Mouse (Mus musculus) olfactory bulb, adult 2 months (tissue): Measurements from ENCODE around the gene Kpna3. TPM values are rescaled to one million over a fixed set of nuclear protein-coding genes. Genes with fewer than 3 reads are reported as not detected.

Experiments
- H3K27ac ChIP-seq: fragments of 200-500 bp; 2 replicates; pipeline ENCODE4 v1.5.1; 2012; ENCODE audit warnings: low read depth, low read length; ENCODE audit not compliant: insufficient read depth
- H3K4me1 ChIP-seq: fragments of 200-500 bp; 2 replicates; pipeline ENCODE4 v1.6.1; 2012; ENCODE audit warnings: low read length; ENCODE audit not compliant: control insufficient read depth, insufficient read depth
- H3K4me3 ChIP-seq: fragments of 200-500 bp; 2 replicates; pipeline ENCODE4 v1.5.1; 2012; ENCODE audit warnings: mild to moderate bottlenecking, low read depth, low read length, moderate library complexity; ENCODE audit not compliant: insufficient read depth
- CTCF ChIP-seq: fragments of 200-500 bp; IDR thresholded peaks from 2 replicates; pipeline ENCODE4 v1.5.1; 2012; ENCODE audit warnings: low read depth, mild to moderate bottlenecking, low read length, moderate library complexity; ENCODE audit not compliant: insufficient read depth
- POLR2A ChIP-seq: fragments of 200-500 bp; IDR thresholded peaks from 2 replicates; pipeline ENCODE4 v1.6.1; 2012; ENCODE audit warnings: mild to moderate bottlenecking, low read depth, low read length, moderate library complexity; ENCODE audit not compliant: insufficient read depth
- WGBS: fragments of 180-500 bp; shearing (Covaris S2); methylation state at CpG from one replicate; pipeline ENCODE4 v1.1.7; 2018; 5-methylcytosine and 5-hydroxymethylcytosine counted together
- polyA plus RNA-seq: library from polyadenylated mRNA; stranded (reverse); fragments of >200 nt; gene quantifications from 2 replicates; pipeline ENCODE4 v1.2.4, GENCODE M21; 2012; ENCODE audit warnings: low replicate concordance; ENCODE audit not compliant: missing spikeins, insufficient read depth, insufficient read length

Gene Kpna3
- 150 TPM in 1 of 2 replicates, not detected in the other for polyA plus RNA-seq

DNA sequence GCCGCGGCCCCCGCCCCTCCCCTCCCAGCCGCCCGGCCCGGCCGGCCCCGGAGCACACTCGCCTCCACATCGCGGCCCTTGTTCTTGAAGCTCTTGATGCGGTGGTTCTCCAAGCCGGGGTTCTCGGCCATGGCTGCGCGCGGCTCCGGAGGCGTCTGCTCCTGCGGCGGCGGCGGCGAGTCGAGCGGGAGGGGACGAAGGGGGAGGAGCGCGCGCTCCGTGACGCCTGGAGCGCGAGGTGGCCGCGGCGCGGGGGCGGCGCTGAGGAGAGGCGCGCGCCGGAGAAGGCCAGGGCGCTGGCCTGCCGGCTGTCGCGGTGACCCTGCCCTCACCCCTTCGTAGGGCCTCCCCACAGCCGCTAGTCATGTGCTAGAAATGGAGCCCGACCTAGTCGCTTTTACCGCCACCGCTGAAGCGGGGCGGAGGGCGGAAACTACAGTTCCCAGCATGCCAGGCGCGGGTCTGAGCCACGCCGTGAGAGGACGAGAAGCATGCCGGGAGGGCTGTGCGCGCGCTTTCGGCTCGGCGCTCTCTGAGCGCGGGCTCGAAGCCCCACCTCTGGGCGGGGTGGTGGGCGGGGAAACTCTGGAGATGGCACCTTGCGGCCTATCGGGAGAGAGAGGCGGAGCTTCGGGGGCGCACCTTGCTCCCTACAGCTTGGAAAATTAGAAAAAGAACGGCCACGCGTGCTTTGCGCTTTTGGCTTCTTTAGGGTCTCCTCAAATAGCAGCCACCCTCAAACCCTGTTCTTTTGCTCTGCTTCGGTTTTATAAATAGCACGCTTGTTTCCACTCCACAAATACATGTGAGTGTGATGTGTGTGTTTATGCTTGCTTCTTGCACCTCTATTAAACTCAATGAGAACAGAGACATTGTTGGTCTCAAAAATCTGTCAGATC, at the start of gene Kpna3:
Kpna3 (minus strand) TSS at position 214 of the 899 bp plus-strand sequence.
- WGBS: under 1% methylated on average over 75 of the region's 85 CpGs

DNA sequence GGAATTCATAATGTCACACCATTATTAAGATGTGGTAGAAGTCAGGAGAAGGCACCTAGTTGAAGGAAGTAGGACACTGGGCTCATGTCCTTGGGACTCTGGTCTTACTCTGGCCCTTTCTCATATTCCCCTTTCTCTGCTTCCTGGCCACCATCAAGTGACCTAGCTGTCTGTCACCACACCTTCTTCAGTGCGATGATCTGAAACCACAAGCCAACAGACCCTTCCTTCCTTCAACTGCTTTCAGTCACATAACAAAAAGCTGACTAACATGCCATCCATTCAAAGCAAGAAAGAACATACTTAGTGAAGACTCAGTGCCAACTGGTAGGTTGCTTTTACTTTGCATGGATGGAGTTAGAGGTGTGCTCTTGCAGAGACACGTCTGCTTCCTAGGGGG, 20.7 kb upstream of the Kpna3 start:
- 63% methylated on average over 2 of the region's 2 CpGs for WGBS
- Histone ChIP-seq H3K4me3 (no peak overlapping the region), H3K27ac (no peak overlapping the region), H3K4me1 (no peaks in the 10 kb centered on the region)
- TF ChIP-seq CTCF (no peak), POLR2A (no peak)

More for the DNA sequence above, at the start of gene Kpna3:
- no peaks in the 10 kb centered on the region for H3K4me1 ChIP-seq
- TF ChIP-seq CTCF (no peak), POLR2A (peak; percentile 83)
- H3K4me3 ChIP-seq: peak within 1 kb of the TSS; percentile 90
- peak within 1 kb of the TSS; percentile 99 for H3K27ac ChIP-seq

DNA sequence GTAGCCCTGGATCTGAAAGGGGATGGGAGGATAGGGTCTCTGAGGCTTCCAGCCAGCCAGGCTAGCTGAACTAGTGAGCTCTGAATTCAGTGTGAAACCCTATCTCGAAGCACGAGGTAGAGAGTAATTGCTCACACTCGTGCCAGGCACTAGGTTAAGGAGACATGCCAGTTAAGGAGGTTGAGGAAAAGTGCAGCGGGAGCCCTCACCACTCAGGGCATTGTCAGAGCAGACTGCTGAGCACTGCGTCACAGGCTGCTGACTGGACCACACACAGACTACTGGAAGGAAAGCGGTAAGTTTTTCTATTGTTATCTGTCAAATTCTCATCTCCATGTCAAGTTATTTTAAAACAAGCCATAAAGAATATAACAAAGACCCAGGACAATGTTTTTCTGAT, 17.8 kb upstream of the Kpna3 start:
- H3K4me1 ChIP-seq: no peaks in the 10 kb centered on the region
- no peak for TF ChIP-seq POLR2A
- no peak for TF ChIP-seq CTCF
- H3K27ac ChIP-seq: no peak overlapping the region
- 69% methylated on average over 6 of the region's 6 CpGs for WGBS
- no peak overlapping the region for H3K4me3 ChIP-seq

DNA sequence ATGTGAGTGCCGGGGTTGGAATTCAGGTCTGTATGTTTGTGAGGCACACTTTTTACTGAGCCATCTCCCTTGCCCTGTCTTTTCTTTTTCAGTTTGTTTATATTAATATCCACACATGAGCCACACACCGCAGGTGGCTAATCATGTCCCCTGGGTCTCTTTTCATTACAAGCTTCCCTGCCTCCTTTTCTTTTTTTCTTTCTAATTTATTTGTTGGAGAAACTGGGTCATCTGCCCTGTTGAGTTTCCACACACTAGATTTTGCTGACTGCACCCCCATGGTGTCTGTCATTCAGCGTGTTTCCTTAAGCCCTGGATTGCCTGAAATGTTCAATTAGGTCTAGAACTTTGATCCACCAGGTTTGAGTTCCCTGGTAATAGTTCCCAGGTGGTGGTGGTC, 15.9 kb upstream of the Kpna3 start:
- WGBS: 67% methylated on average over 3 of the region's 3 CpGs

DNA sequence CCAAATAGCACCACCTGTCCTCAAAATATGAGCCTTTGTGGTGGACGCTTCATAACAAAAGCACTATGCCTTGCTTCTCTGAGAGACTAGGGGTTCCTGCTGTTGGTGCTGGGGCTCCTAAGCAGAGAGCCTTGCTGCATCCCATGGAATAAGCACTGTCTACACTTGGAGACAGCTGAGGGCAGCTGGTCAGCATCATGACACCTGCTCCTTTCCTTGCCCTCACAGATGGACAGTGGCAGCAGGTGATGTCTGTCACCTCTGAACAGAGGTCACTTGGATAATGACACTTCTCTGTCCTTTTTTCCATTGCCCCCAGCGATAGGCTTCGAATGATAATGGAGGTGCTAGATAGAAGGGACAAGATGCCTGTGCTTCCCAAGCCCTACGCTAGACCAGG, 13.4 kb upstream of the Kpna3 start:
- Histone ChIP-seq H3K27ac (no peak overlapping the region), H3K4me1 (no peaks in the 10 kb centered on the region), H3K4me3 (no peak overlapping the region)
- 97% methylated on average over 4 of the region's 4 CpGs for WGBS
- TF ChIP-seq POLR2A: no peak
- no peak for TF ChIP-seq CTCF

More for the DNA sequence above, 15.9 kb upstream of the Kpna3 start:
- TF ChIP-seq POLR2A: no peak
- TF ChIP-seq CTCF: no peak
- no peak overlapping the region for H3K27ac ChIP-seq
- H3K4me1 ChIP-seq: no peaks in the 10 kb centered on the region
- no peak overlapping the region for H3K4me3 ChIP-seq

DNA sequence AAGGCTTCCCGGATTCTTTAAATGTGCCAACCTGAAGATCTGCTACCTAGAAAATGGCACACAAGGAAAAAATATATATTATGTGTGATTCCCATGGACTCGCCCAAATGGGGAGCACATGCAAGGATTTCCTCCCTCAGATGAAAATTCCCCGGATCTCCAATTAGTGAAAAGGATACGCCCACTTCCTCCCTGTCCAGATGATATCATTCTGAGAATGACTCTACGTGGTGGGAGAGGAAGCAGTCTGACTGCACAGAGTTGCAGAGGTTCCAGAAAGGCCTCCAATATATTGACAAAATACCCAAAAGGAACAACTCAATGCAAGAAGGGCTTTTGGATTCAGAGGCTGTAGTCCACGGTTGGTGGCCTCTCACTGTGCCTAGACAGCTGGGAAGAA, 12.8 kb upstream of the Kpna3 start:
- H3K4me1 ChIP-seq: no peaks in the 10 kb centered on the region
- TF ChIP-seq POLR2A (no peak), CTCF (no peak)
- WGBS: 60% methylated on average over 6 of the region's 6 CpGs
- no peak overlapping the region for H3K27ac ChIP-seq
- H3K4me3 ChIP-seq: no peak overlapping the region

DNA sequence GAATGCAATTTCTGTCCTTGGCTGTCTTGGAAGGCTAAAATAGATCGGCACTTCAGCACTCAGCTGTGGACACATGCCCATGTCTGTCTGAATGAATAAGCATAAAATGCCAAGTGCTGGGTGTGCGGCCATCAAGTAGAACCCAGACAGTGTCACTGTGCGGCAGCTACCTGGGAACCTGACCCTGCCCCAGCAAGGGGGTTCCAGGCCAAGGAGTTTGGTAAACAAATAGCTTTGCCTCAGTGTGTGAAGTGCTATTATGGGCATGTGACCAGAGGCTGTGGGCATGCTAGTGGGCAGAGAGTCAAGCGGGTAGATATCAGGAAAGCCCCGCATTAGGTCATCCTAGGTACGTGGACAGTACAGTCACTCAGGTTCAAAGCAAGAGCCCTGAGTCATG, 8.1 kb upstream of the Kpna3 start:
- no peaks in the 10 kb centered on the region for H3K4me1 ChIP-seq
- TF ChIP-seq CTCF: no peak
- TF ChIP-seq POLR2A: no peak
- no peak overlapping the region for H3K4me3 ChIP-seq
- no peak overlapping the region for H3K27ac ChIP-seq
- 88% methylated on average over 6 of the region's 6 CpGs for WGBS

DNA sequence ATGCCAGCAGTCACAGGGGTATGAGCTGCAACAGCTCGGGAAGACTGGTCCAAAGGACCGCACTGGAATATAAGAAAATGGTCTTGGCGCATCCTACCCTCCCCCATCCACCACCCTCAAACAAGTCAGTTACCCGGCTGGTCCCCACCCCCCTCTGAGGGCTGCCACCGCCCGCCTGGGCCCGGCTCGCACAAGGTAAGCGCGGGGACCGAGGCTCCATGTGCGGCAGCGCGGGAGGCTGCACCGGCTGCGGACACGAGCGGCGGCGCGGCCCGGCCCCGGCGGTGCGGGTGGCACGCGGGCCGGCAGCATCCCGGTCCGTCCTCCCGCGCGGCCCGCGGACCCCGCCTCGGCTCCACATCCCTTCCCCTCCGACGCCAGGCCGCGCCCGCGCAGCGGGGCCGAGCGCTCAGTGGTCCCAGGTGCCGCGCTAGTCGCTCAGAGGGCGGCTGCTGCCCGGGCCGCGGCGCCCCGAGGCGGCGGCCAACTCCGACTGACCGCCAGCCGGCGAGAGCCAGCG, 473 bp downstream of the Kpna3 start:
- under 1% methylated on average over 62 of the region's 62 CpGs for WGBS
- TF ChIP-seq CTCF: no peak
- H3K27ac ChIP-seq: 0 out of 2 replicates have a peak overlapping the region, but pooled peaks have one; percentile 20
- peak overlapping the region; percentile 90 for H3K4me3 ChIP-seq
- H3K4me1 ChIP-seq: no peaks in the 10 kb centered on the region
